Mouse (Mus musculus) forebrain, postnatal 0 days (tissue): ENCODE measurements around the gene Tle6. TPM values are rescaled to one million over a fixed set of nuclear protein-coding genes. Genes with fewer than 3 reads are reported as not detected.

Experiments
- ATAC-seq: fragments of 200-750 bp; cut with Nextera tagmentation; 2 replicates; pipeline ENCODE4 v1.8.0; 2017; ENCODE audit warnings: mild to moderate bottlenecking, moderate library complexity
- DNase-seq: peaks from one replicate; pipeline ENCODE4 v3.0.0-alpha.2; 2015
- H3K27ac ChIP-seq: fragments of 300-500 bp; sonication (generic); 2 replicates; pipeline ENCODE4 v1.5.1; 2014; ENCODE audit warnings: low read depth, mild to moderate bottlenecking, antibody characterized with exemption, low read length, moderate library complexity, mixed read lengths
- H3K27me3 ChIP-seq: fragments of 300-500 bp; sonication (generic); 2 replicates; pipeline ENCODE4 v1.6.1; 2014; ENCODE audit warnings: mild to moderate bottlenecking, low read length, mixed read lengths; ENCODE audit not compliant: insufficient read depth
- H3K36me3 ChIP-seq: fragments of 300-500 bp; sonication (generic); 2 replicates; pipeline ENCODE4 v1.6.1; 2014; ENCODE audit warnings: mild to moderate bottlenecking, moderate library complexity; ENCODE audit not compliant: insufficient read depth
- H3K4me1 ChIP-seq: fragments of 300-500 bp; sonication (generic); 2 replicates; pipeline ENCODE4 v1.6.1; 2014; ENCODE audit warnings: antibody characterized with exemption; ENCODE audit not compliant: insufficient read depth
- H3K4me2 ChIP-seq: fragments of 300-500 bp; sonication (generic); 2 replicates; pipeline ENCODE4 v1.6.1; 2014; ENCODE audit warnings: low read depth, mild to moderate bottlenecking, moderate library complexity
- H3K4me3 ChIP-seq: fragments of 300-500 bp; sonication (generic); 2 replicates; pipeline ENCODE4 v1.5.1; 2014; ENCODE audit warnings: low read depth, low read length, mixed read lengths
- H3K9ac ChIP-seq: fragments of 300-500 bp; sonication (generic); 2 replicates; pipeline ENCODE4 v1.6.1; 2014; ENCODE audit warnings: mild to moderate bottlenecking
- H3K9me3 ChIP-seq: fragments of 300-500 bp; sonication (generic); 2 replicates; pipeline ENCODE4 v1.6.1; 2016; ENCODE audit warnings: low read length
- CTCF ChIP-seq: sonication (generic); IDR thresholded peaks from 2 replicates; pipeline ENCODE4 v1.5.1; 2016; ENCODE audit warnings: antibody characterized with exemption, control low read depth, low read depth
- WGBS: fragments of 180-500 bp; shearing (Covaris S2); extraction: QIAGEN DNeasy Blood & Tissue Kit; methylation state at CpG from one replicate; pipeline ENCODE4 v1.1.7; 2014; 5-methylcytosine and 5-hydroxymethylcytosine counted together
- polyA plus RNA-seq: library from polyadenylated mRNA; unstranded; fragments of >200 nt; fragmentation: Nextera tagmentation; extraction: Ambion mirVana; gene quantifications from 2 replicates; pipeline ENCODE4 v1.2.1, GENCODE M21; 2015
- total RNA-seq: library from RNA; depleted of rRNA; stranded (reverse); fragments of >200 nt; gene quantifications from 2 replicates; pipeline ENCODE4 v1.2.3, GENCODE M21; 2014

Tle6 gene
- total and polyA plus RNA-seq, 2 experiments from 2014 or later = 4.2 to 14.1 TPM

DNA sequence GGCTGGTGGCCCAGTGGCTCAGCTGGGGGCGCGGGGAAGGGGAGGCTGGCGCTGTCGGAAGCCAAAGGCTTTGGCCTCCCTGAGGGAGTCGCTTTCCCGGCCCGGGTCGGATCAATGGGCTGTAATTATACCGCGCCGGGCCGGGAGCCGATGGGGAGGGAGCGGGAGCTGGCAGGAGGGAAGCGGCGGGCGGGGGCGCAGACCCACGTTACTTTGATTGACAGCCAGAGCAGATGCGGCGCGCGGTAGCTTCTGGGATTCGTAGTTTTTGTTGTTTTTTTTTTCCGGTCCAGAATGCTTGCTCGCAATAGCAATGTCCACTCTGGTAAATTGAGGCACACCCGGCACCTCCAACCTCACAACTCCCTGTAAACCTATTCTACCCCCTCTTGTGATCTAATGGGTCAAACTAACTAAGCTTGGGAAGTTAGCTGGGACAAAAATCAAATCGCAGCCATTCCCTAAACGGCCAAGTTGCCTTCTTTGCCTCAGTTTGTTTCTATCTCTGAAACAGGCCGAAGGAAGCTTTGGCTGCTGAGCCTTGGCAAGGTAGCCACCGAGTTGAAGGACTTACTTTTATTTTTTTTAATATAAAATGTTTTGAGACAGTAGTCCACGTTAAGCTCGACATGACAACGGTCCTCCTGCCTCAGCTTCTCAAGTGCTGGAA lies 29.9 kb downstream of the Tle6 start:
- Histone ChIP-seq H3K4me1 (peaks cover 25% of the 10 kb centered on the region), H3K4me2 (peak overlapping the region; percentile 71), H3K27me3 (peaks cover 6% of the 10 kb centered on the region; the same call in 1 of the 2 replicates), H3K9ac (0 out of 2 replicates have a peak overlapping the region, but pooled peaks have one; percentile 34), H3K27ac (peak overlapping the region; percentile 57), H3K9me3 (no peaks in the 10 kb centered on the region), H3K36me3 (peaks cover 15% of the 10 kb centered on the region; the same call in 1 of the 2 replicates), H3K4me3 (peak overlapping the region; percentile 41)
- TF ChIP-seq CTCF = no peak
- WGBS = 2% methylated on average over 32 of the region's 34 CpGs
- ATAC-seq = peak; percentile 59
- peak; percentile 96 for DNase-seq

DNA sequence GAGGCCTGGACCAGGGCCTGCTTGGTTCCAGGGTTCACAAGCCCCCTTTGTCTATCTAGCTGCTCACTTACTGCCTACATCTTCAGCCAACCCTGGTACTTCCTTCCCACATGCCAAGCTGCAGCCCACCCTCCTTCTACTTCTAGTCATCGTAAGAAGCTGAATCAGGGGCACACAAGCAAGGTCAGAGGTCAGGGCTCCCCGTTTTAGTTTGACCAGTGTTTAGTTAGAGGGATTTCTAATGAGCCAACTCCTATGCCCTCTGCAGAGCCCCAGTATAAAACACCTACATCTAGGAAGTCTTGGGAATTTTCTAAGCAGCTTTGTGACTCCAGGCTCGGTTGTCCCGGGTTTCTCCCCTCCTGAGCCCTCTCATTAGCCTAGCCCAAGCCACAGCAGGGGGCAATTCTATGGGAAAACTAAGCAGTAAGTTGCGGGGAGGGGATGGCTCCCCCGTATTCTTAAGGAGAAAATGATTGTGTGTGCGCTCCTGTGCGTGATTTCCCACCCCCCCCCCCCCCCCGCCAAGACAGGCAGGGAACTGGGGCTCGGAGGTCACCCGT lies 30.6 kb downstream of the Tle6 start:
- Histone ChIP-seq H3K27ac (peak overlapping the region; percentile 57), H3K4me3 (peak overlapping the region; percentile 41), H3K4me1 (peaks cover 19% of the 10 kb centered on the region), H3K4me2 (peak overlapping the region; percentile 71), H3K9me3 (no peaks in the 10 kb centered on the region), H3K9ac (0 out of 2 replicates have a peak overlapping the region, but pooled peaks have one; percentile 34), H3K36me3 (peaks cover 21% of the 10 kb centered on the region), H3K27me3 (peaks cover 6% of the 10 kb centered on the region; the same call in 1 of the 2 replicates)
- DNase-seq (no peak), ATAC-seq (no peak)
- TF ChIP-seq CTCF = no peak
- WGBS = under 1% methylated on average over 9 of the region's 11 CpGs

DNA sequence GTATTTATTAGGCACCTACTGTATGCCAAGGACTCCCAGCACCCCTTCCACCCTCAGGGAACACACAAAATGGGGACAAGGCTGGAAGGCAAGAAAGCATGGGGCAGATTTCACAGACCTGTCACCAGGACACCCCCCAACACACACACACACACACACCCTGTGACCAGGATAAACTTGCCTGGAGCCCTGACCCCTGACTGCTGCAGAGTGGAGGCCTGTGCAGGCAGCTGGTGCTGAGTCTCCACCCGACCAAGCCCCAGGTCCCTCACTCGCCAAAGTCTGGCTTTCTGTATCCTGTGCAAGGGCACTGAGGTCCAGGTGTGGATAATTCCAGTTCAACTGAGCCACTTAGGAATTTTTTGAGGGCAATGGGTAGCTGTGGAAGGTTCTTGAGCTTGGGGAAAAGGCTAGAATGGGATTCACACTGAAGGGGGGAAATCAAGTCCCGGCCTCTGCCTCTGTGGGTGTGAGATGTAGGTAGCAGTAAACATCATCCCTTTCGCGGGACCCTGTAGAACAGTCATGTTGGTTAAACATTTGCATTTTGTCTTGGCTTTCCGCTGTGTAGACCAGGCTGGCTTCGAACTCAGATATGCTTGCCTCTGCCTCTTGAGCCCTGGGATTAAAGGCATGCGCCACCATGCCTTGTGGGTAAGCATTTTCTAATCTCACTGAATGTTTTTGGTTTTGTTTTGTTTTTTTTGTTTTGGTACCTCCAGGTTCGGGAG lies 31.2 kb downstream of the Tle6 start:
- TF ChIP-seq CTCF = no peak
- DNase-seq (no peak), ATAC-seq (no peak)
- peaks cover 6% of the 10 kb centered on the region; the same call in 1 of the 2 replicates for H3K27me3 ChIP-seq
- 39% methylated on average over 9 of the region's 9 CpGs for WGBS
- H3K4me1 ChIP-seq = peaks cover 18% of the 10 kb centered on the region
- H3K4me3 ChIP-seq = no peak overlapping the region
- H3K4me2 ChIP-seq = no peak overlapping the region
- no peak overlapping the region for H3K27ac ChIP-seq
- peaks cover 28% of the 10 kb centered on the region for H3K36me3 ChIP-seq
- H3K9ac ChIP-seq = no peak overlapping the region
- H3K9me3 ChIP-seq = no peaks in the 10 kb centered on the region

DNA sequence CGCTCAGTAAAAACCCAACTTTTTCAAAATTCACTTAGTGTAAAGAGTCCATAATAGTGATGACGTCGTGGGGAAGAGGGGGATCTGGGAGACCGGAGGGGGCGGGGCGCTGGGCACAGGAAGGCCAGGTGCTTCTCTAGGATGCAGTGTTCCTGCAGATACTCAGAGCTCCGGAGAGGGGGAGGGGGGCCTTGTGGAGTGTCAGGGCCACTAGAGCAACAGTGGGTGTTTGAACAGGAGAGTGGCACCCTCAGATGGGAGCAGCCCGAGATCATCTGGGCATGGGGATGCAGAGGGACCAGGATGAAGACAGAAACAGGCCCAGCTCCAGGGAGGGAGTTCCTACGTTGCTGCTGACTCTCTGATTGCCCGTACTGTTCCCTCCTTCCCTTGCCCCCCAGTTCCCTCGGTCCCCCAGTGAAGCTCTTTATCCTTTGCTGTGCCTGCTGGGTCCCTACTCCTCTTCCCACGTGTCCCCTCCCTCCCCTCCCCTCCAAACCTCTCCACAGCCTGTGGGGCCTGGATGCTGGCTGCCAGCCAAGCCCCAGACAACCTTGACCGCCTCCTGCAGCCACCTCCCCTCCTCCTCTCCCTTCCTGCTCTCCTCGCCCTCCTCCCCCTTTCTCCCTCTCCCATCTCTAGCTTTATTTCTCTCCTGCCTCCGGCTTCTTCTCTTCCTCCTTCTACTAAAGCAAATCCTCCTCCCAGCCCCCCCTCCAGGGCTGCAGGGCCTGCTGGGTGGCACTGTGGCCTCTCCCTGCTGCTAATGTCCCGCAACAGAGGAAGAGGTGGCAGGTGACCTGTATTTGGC lies 32.3 kb downstream of the Tle6 start:
- Histone ChIP-seq H3K4me1 (peaks cover 16% of the 10 kb centered on the region), H3K4me2 (no peak overlapping the region), H3K27me3 (peaks cover 4% of the 10 kb centered on the region; the same call in 1 of the 2 replicates), H3K4me3 (no peak overlapping the region), H3K36me3 (peaks cover 32% of the 10 kb centered on the region), H3K9ac (no peak overlapping the region), H3K9me3 (no peaks in the 10 kb centered on the region), H3K27ac (no peak overlapping the region)
- no peak for TF ChIP-seq CTCF
- 16% methylated on average over 15 of the region's 16 CpGs for WGBS
- ATAC-seq (no peak), DNase-seq (no peak)

DNA sequence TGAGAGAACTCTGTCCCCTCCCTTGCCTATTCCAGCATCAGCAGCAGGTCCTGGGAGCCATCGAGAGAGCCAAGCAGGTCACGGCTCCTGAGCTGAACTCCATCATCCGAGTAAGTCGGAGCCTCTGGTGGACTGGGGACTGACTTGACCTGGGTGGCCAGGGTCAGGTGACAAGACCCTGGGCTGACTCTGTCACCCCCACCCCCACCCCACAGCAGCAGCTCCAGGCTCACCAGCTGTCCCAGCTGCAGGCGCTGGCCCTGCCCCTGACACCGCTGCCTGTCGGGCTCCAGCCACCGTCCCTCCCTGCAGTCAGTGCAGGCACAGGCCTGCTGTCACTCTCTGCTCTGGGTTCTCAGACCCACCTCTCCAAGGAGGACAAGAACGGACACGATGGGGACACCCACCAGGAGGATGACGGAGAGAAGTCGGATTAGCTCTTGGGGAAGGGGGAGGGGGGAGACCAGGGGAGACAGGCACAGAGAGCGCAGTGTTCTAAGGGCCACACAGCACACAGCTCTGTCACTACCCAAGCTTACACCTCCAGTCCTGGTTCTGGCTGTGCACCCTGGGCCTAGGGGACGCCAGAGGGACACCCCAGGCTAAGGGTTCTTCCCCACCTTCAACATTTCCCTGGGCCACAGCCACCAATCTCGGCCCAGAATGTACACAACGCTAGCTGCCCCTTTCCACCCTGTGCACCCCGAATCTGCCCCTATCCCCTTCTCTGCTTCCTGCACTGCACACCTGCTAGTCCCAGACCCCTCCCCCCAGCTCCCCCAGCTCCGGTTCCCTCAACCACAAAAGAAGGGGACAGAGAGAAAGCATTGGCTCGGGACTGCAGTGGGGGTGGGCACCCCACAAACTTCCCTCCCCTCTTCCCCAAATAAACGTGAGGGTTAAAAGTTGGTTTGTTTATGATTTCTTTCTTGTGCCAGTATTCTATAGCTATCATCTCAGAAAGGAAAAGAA lies 35.3 kb downstream of the Tle6 start:
- Histone ChIP-seq H3K4me2 (no peak overlapping the region), H3K9me3 (no peaks in the 10 kb centered on the region), H3K4me1 (peaks cover 9% of the 10 kb centered on the region), H3K4me3 (no peak overlapping the region), H3K27ac (no peak overlapping the region), H3K27me3 (no peaks in the 10 kb centered on the region), H3K36me3 (peaks cover 38% of the 10 kb centered on the region), H3K9ac (no peak overlapping the region)
- 48% methylated on average over 20 of the region's 20 CpGs for WGBS
- no peak for ATAC-seq
- DNase-seq = no peak
- TF ChIP-seq CTCF = no peak

DNA sequence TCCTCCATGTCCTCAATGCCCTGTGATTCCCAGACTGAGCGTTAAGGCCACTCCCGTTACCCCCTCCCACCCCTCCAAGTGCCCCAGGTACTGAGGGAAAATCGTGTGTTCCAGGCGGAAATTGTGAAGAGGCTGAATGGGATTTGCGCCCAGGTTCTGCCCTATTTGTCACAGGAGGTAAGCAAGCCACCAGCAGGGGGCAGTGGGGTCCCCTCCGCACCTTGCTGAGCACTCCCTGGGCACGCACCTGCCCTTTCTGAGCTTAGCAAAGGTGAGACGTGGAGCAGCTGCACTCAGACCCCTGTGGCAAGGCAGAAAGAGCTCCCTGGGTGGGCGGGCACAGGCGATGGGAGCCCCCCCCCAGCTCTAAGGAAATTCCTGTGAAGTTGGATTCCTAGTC lies 36.1 kb downstream of the Tle6 start:
- DNase-seq = peak; percentile 58
- Histone ChIP-seq H3K4me2 (no peak overlapping the region), H3K27me3 (no peaks in the 10 kb centered on the region), H3K4me3 (no peak overlapping the region), H3K9me3 (no peaks in the 10 kb centered on the region), H3K4me1 (peaks cover 5% of the 10 kb centered on the region; the same call in 1 of the 2 replicates), H3K9ac (no peak overlapping the region), H3K36me3 (peaks cover 38% of the 10 kb centered on the region), H3K27ac (no peak overlapping the region)
- WGBS = 31% methylated on average over 10 of the region's 10 CpGs
- peak; percentile 73 for TF ChIP-seq CTCF
- ATAC-seq = no peak
